Mouse (Mus musculus): Measurements from ENCODE around the gene Mctp2.

- TF ChIP-seq POLR2A (IDR thresholded peaks at IDR 0.05; ENCODE audit: borderline replicate concordance, insufficient read depth, low read length) (no peak), CTCF (IDR thresholded peaks at IDR 0.05; ENCODE audit: borderline replicate concordance, insufficient read depth, low read depth, low read length) (no peak)
Observed at GRCm38 (mm10) chr7:72296171-72296570, 10.2 kb downstream of the Mctp2 start.
